Mouse (Mus musculus) brain, embryonic 14.5 days (tissue): ENCODE measurements around the gene Afp.

Experiments used
- CTCF ChIP-seq: fragments of 200-500 bp; IDR thresholded peaks from 2 replicates; pipeline ENCODE4 v1.5.1; 2012; ENCODE audit warnings: inconsistent platforms, mild to moderate bottlenecking, moderate library complexity, borderline replicate concordance; ENCODE audit not compliant: insufficient read depth, insufficient read length; ENCODE audit errors: extremely low read depth
- POLR2A ChIP-seq: fragments of 200-500 bp; IDR thresholded peaks from 2 replicates; pipeline ENCODE4 v1.6.1; 2012; ENCODE audit warnings: mild to moderate bottlenecking, inconsistent platforms, borderline replicate concordance; ENCODE audit not compliant: poor library complexity, insufficient read depth, insufficient read length, severe bottlenecking; ENCODE audit errors: extremely low read depth

DNA sequence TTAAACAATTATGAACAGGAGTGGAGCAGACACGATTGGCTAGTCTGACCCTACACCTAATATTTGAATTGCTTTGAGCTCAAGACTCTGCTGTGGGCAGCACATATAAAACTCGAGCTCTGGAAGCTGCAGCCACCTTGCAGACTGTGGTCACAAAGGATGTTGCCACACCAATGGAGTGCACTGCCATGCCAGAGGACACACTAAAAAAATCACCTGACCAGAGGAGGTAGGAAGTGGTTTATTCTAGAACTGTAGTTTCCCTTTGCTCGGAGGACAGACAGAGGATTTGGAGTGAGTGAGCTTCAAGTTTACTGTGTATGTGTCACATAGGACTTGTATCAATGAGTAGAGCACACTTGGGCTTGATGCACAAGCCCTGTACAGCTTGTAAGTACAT is 65.5 kb downstream of the Afp start:
- TF ChIP-seq POLR2A (no peak), CTCF (no peak)
